Mouse (Mus musculus) heart, embryonic 15.5 days (tissue): ENCODE data around the gene Bod1l. TPM values are rescaled to one million over a fixed set of nuclear protein-coding genes. Genes with fewer than 3 reads are reported as not detected.

ENCODE experiments used
- ATAC-seq: fragments of 200-750 bp; cut with Nextera tagmentation; replicated peaks from 2 replicates; pipeline ENCODE4 v1.8.0; 2017; ENCODE audit warnings: low read depth, moderate TSS enrichment; ENCODE audit not compliant: insufficient number of reproducible peaks, insufficient read depth, low FRiP score
- H3K27ac ChIP-seq: fragments of 300-500 bp; sonication (generic); 2 replicates; pipeline ENCODE4 v1.5.1; 2015; ENCODE audit warnings: mild to moderate bottlenecking, inconsistent platforms
- H3K27me3 ChIP-seq: fragments of 300-500 bp; sonication (generic); 2 replicates; pipeline ENCODE4 v1.6.1; 2015; ENCODE audit warnings: inconsistent platforms
- H3K36me3 ChIP-seq: fragments of 300-500 bp; sonication (generic); 2 replicates; pipeline ENCODE4 v1.6.1; 2015; ENCODE audit warnings: mild to moderate bottlenecking, inconsistent platforms
- H3K4me1 ChIP-seq: fragments of 300-500 bp; sonication (generic); replicated peaks from 2 replicates; pipeline ENCODE4 v1.6.1; 2015; ENCODE audit warnings: inconsistent platforms
- H3K4me2 ChIP-seq: fragments of 300-500 bp; sonication (generic); 2 replicates; pipeline ENCODE4 v1.6.1; 2015; ENCODE audit warnings: inconsistent platforms, mild to moderate bottlenecking, moderate library complexity
- H3K4me3 ChIP-seq: fragments of 300-500 bp; sonication (generic); 2 replicates; pipeline ENCODE4 v1.5.1; 2015; ENCODE audit warnings: mild to moderate bottlenecking, inconsistent platforms
- H3K9ac ChIP-seq: fragments of 300-500 bp; sonication (generic); 2 replicates; pipeline ENCODE4 v1.6.1; 2015; ENCODE audit warnings: mild to moderate bottlenecking, inconsistent platforms
- H3K9me3 ChIP-seq: fragments of 300-500 bp; sonication (generic); replicated peaks from 2 replicates; pipeline ENCODE4 v1.6.1; 2016; ENCODE audit warnings: inconsistent platforms
- WGBS: fragments of 180-500 bp; shearing (Covaris S2); methylation state at CpG from one replicate; pipeline ENCODE4 v1.1.7; 2015; ENCODE audit warnings: mixed read lengths; 5-methylcytosine and 5-hydroxymethylcytosine counted together
- polyA plus RNA-seq: library from polyadenylated mRNA; unstranded; fragments of >200 nt; fragmentation: Nextera tagmentation; extraction: Ambion mirVana; gene quantifications from 2 replicates; pipeline ENCODE4 v1.2.1, GENCODE M21; 2015

The Bod1l gene
- polyA plus RNA-seq, 1 experiment from 2014 or later, result 14.6 TPM

DNA sequence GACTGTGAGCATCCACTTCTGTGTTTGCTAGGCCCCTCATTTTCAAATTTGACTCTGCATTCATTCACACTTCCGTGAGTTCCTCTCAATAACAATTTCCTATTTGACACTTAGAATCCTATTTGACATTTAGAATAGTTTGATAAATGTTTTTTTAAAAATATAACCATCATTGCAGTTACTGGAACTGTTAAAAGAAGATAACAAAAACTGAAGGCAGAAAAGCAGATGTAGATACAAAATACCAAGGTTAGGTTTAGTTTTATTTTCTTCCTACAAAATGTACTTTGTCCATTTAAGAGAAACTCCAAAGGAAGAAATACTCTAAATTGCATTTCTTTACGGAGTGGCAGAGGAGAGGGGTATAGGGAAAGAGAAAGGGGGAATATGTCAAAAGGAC lies 42.5 kb downstream of the Bod1l start:
- no peak overlapping the region for H3K27ac ChIP-seq
- 95% methylated on average over 2 of the region's 2 CpGs for WGBS
- H3K4me2 ChIP-seq, result no peak overlapping the region
- H3K9ac ChIP-seq, result no peak overlapping the region
- no peaks in the 10 kb centered on the region for H3K27me3 ChIP-seq
- H3K4me1 ChIP-seq, result no peaks in the 10 kb centered on the region
- H3K36me3 ChIP-seq, result peaks cover 37% of the 10 kb centered on the region
- H3K4me3 ChIP-seq, result no peak overlapping the region
- no peaks in the 10 kb centered on the region for H3K9me3 ChIP-seq
- ATAC-seq, result no peak

DNA sequence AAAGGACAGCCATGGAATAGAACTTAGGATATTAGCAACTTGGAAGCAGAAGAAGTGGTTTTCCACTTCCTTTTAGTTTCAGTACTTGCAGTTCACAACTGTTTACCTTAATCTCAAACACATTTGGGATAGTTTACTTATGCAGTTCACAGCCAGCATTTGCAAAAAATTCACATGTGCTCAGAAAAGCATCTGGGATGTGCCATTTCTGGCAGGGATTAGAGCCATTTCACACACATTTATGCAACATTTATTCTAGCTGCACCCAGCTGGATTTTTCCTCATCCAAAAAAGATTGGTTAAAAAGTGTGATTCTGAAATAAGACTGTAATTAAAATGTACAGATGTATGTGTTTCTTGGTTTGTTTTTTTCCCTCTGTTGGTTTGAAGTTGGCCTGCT lies 49.7 kb downstream of the Bod1l start:
- ATAC-seq, result no peak
- no peak overlapping the region for H3K9ac ChIP-seq
- H3K36me3 ChIP-seq, result peaks cover 37% of the 10 kb centered on the region
- no peak overlapping the region for H3K4me3 ChIP-seq
- H3K4me1 ChIP-seq, result no peaks in the 10 kb centered on the region
- H3K9me3 ChIP-seq, result no peaks in the 10 kb centered on the region
- H3K4me2 ChIP-seq, result no peak overlapping the region
- H3K27ac ChIP-seq, result no peak overlapping the region
- H3K27me3 ChIP-seq, result no peaks in the 10 kb centered on the region

DNA sequence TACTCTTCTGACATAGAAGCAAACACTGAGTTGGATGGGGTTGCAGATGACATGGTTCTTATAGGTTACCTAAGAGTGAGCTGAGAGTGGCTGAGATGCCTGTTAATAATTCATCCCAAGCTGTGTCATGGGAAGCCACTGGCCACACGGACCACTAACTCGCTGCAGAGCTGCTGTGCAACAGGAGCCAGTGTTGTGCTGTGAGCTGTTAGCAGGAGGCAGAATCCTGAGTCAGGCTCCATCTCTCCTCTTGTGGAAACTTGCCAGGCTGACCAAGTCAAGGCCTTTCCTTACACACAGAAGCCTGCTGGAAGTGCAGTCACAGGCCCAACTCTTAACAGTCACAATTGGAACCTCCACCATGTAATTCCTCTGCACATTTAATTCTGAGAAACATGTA lies 53.6 kb downstream of the Bod1l start:
- WGBS, result 88% methylated on average over 2 of the region's 2 CpGs
- Histone ChIP-seq H3K4me2 (no peak overlapping the region), H3K4me1 (no peaks in the 10 kb centered on the region), H3K27me3 (no peaks in the 10 kb centered on the region), H3K4me3 (no peak overlapping the region), H3K9me3 (no peaks in the 10 kb centered on the region), H3K9ac (no peak overlapping the region), H3K27ac (no peak overlapping the region), H3K36me3 (peaks cover 44% of the 10 kb centered on the region)
- ATAC-seq, result no peak

DNA sequence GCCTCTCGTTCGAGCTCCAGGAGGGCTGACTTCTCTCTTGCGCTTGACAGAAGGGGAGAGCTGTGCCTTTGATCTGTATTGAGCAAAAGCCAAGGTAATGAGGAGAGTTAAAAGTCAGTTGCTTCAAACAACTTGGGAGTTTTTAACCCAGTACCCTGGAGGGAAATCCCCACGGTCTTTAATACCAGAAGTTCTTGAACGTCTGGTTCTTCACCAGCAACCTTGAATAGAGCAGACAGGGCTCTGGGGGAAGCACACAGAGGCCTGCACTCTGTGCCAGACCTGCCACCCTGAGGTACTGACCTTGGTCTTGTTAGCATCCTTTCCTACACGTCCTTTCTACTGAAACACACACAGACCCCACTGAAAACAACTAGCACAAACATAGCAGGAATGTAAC lies 55.2 kb downstream of the Bod1l start:
- Histone ChIP-seq H3K27ac (no peak overlapping the region), H3K4me1 (no peaks in the 10 kb centered on the region), H3K9me3 (no peaks in the 10 kb centered on the region), H3K9ac (no peak overlapping the region), H3K27me3 (no peaks in the 10 kb centered on the region), H3K4me3 (no peak overlapping the region), H3K36me3 (peaks cover 36% of the 10 kb centered on the region), H3K4me2 (no peak overlapping the region)
- no peak for ATAC-seq
- 76% methylated on average over 6 of the region's 6 CpGs for WGBS

DNA sequence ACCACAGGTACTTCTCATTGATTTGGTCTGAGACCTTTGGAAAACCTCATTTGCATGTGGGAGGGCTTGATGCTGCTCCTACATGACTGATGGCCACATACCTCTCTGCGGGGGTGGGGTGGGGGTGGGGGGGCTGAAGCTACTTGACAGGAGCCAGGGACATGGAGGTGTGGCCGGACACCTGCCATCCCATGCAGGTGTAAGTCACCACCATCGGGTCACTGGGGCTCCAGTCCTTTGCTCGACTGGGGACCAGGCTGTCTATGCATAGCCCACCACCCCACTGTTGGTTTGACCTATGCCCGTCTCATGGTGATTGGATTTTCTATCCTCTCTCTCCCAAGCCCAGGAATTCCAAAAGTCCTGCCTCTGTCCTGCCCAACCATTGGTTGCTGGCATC lies 62.2 kb downstream of the Bod1l start:
- WGBS, result 89% methylated on average over 5 of the region's 5 CpGs
- ATAC-seq, result no peak
- H3K9me3 ChIP-seq, result no peaks in the 10 kb centered on the region

DNA sequence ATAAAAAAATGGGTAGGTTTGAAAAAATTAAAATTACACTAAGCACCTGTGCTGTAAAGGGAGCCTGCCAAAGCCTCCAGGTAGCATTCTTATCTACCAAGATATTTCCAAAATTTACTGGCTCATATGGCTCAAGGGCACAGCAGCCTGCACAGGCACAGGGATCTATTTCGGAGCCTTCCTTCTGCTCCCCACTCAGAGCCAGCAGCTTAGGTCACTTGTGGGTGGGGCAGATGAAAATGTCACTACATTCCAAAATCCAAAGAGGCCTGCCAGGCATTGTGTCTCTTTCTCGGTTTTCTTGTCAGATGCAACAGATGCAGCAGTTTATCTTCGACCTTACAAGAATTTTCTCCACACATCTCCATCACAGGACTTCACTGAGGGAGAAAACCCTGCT lies 64.1 kb downstream of the Bod1l start:
- WGBS, result 67% methylated on average over 3 of the region's 3 CpGs
- H3K4me2 ChIP-seq, result no peak overlapping the region
- no peaks in the 10 kb centered on the region for H3K36me3 ChIP-seq

More for the DNA sequence above, 62.2 kb downstream of the Bod1l start:
- Histone ChIP-seq H3K9ac (no peak overlapping the region), H3K27ac (no peak overlapping the region), H3K36me3 (peaks cover 15% of the 10 kb centered on the region), H3K4me1 (no peaks in the 10 kb centered on the region), H3K27me3 (no peaks in the 10 kb centered on the region), H3K4me3 (no peak overlapping the region), H3K4me2 (no peak overlapping the region)

DNA sequence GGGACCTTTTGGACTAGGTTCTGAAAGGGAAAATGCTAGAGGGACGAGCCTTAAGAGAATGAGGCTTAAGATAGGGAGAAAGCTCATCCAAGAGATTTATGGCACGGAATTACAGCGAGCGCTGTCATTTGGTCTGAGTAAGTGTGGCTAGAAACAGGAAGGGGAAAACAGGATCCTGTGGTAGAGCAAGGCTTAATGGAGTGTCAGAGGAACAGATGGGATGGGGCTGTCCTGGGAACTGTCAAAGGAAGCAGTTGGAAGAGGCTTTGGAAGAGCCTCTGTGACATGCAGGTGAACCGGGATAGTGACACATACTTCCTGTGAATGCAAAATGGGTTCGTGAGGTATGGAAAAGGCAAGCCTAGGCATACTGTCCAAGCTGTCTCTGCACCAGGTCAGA lies 68.4 kb downstream of the Bod1l start:
- no peak overlapping the region for H3K27ac ChIP-seq
- 0 out of 2 replicates have a peak, but pooled peaks cover 3% of the 10 kb centered on the region for H3K27me3 ChIP-seq
- H3K4me3 ChIP-seq, result no peak overlapping the region
- ATAC-seq, result no peak
- 52% methylated on average over 6 of the region's 6 CpGs for WGBS
- H3K36me3 ChIP-seq, result no peaks in the 10 kb centered on the region
- H3K4me2 ChIP-seq, result no peak overlapping the region
- no peaks in the 10 kb centered on the region for H3K4me1 ChIP-seq
- H3K9me3 ChIP-seq, result no peaks in the 10 kb centered on the region
- H3K9ac ChIP-seq, result no peak overlapping the region

More for the DNA sequence above, 64.1 kb downstream of the Bod1l start:
- Histone ChIP-seq H3K27me3 (no peaks in the 10 kb centered on the region), H3K4me1 (no peaks in the 10 kb centered on the region), H3K27ac (no peak overlapping the region), H3K9ac (no peak overlapping the region), H3K9me3 (no peaks in the 10 kb centered on the region), H3K4me3 (no peak overlapping the region)
- ATAC-seq, result no peak

DNA sequence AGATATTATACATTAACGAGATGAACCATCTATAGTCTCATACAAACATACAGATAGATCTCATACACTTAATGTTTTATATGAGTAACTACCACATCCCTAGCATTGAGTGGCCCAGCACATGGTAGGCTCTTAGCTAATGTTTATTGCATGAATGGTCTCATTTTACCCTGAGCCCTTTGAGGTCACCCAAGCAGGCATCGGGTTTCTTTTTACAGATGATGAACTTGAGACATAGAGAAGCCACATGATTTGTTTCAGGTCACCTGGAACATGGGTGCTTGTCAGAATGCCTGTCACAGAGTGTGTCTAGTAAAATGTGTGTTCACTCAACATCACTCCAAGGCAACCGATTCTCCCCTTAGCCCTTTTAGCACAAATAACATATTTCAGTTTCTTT lies 68.8 kb downstream of the Bod1l start:
- no peak overlapping the region for H3K9ac ChIP-seq

DNA sequence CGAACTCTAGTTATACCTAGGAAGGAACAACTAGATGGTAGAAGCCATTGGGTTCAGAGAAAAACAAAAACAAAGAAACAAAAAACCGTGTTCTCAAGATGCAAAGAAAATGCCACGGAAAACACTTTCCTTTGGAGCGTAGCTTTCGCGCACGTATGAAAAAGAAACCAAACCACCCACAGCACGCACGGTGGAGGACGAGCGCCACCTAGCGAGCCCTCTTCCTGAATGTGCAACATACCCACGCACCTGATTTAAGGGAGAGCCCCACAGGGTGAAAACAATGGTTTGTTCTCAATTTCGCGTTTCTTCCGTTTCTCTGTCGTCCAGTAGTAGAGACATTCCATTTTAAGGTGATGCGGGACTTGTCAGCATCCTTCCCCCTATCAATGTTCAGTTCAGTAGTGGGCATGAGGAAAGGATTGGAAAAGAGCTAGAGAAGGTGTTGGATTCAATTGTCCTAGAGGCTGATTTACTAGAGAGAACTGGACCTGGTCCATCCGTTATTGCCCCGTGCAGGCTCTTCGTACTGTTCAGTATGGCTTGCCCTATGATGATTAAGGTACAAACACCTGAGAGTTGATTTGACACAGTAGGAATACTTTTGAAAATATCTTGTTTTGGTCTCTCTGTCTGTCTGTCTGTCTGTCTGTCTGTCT lies 75.6 kb downstream of the Bod1l start:
- peaks cover 23% of the 10 kb centered on the region for H3K4me1 ChIP-seq
- 0 out of 2 replicates have a peak, but pooled peaks have one; percentile 31 for ATAC-seq
- H3K27ac ChIP-seq, result no peak overlapping the region
- H3K4me2 ChIP-seq, result peak overlapping the region; percentile 62
- H3K27me3 ChIP-seq, result peaks cover 63% of the 10 kb centered on the region
- H3K4me3 ChIP-seq, result peak overlapping the region; percentile 48
- no peaks in the 10 kb centered on the region for H3K9me3 ChIP-seq
- 5% methylated on average over 21 of the region's 21 CpGs for WGBS
- H3K9ac ChIP-seq, result no peak overlapping the region
- H3K36me3 ChIP-seq, result no peaks in the 10 kb centered on the region

More for the DNA sequence above, 68.8 kb downstream of the Bod1l start:
- Histone ChIP-seq H3K9me3 (no peaks in the 10 kb centered on the region), H3K4me3 (no peak overlapping the region), H3K4me1 (no peaks in the 10 kb centered on the region), H3K4me2 (no peak overlapping the region), H3K27ac (no peak overlapping the region), H3K36me3 (no peaks in the 10 kb centered on the region), H3K27me3 (0 out of 2 replicates have a peak, but pooled peaks cover 4% of the 10 kb centered on the region)
- 75% methylated on average over 3 of the region's 3 CpGs for WGBS
- no peak for ATAC-seq

DNA sequence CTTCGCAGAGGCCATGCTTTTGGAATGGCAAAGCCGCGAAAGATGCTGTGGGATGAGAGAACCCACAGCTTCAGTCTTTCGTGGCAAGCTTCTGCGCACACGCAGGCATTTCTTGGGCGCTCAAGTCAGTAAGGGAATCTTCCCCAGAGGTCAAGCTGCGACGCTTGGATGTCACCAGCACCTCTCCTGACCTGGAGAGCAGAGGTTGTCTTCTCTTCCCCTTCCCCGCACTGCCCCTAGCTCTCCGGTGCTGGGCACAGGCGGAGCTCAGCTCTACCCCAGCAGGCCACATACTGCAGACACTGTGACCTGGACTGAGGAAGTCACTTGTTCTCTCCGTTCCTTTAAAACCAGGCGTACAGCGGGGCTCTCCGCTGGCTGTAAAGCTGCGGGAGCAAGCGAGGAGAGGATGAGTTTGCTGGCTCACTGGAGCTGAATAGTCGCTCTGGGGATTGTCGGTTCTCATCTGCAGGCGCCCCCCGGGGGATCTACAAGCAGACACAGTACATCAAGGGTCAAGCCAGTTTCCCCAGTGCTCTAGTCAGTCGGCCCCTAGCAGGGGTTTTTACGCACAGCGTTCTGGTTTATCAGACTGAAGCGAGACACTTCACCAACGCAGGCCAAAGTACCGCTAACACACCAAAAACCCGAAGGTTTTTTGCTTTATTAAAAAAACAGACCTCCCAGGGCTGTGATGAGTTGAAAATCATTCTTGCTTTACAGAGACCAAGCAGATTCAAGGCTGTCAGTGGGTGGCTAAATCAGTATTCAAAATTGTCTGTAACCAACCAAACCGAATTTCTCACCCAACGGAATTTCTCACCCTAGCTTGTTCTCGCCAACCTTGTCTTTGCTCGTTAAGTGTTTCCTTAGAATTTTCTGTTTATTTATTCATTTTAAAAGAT lies 76.6 kb downstream of the Bod1l start:
- Histone ChIP-seq H3K4me2 (peak overlapping the region; percentile 62), H3K9me3 (no peaks in the 10 kb centered on the region), H3K4me3 (peak overlapping the region; percentile 48), H3K36me3 (no peaks in the 10 kb centered on the region), H3K27me3 (peaks cover 73% of the 10 kb centered on the region), H3K9ac (no peak overlapping the region), H3K27ac (no peak overlapping the region), H3K4me1 (peaks cover 27% of the 10 kb centered on the region)
- WGBS, result 7% methylated on average over 33 of the region's 33 CpGs
- no peak for ATAC-seq

DNA sequence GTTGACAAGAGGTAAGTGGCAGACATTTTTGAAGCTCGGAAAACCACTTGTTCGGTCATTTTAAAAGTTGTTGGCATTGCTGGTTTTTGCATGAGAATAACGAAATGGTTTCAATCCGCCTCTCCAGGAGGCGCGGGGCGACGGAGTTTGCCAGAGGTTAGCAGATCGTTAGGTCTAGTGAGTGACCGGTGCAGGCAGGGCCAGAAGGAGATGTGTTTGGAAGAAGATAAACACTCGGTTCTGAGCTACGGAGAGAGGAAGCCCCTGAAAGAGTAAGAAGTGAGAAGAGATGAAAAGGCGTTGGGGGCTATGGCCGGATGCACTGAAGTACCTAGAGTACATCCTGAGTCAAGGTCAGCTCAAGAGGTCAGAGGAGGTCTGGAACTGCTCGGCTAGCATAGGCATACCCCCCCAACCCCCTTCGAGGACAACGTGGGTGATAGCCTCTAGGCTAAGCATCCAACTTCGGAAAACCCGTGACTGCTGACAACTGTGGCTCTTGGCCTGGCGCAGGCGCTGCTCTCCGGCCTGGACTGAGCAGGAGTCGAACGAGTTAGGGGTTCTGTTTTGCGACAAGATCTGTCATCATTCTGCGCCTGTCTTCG lies 77.6 kb downstream of the Bod1l start:
- WGBS, result 3% methylated on average over 27 of the region's 27 CpGs
- Histone ChIP-seq H3K4me2 (no peak overlapping the region), H3K9me3 (no peaks in the 10 kb centered on the region), H3K36me3 (no peaks in the 10 kb centered on the region), H3K27ac (no peak overlapping the region), H3K9ac (no peak overlapping the region), H3K4me1 (peaks cover 32% of the 10 kb centered on the region), H3K27me3 (peaks cover 81% of the 10 kb centered on the region), H3K4me3 (no peak overlapping the region)
- no peak for ATAC-seq
